Comparison of ENCODE assay signal across 24 mouse cellular contexts in the genomic region with DNA sequence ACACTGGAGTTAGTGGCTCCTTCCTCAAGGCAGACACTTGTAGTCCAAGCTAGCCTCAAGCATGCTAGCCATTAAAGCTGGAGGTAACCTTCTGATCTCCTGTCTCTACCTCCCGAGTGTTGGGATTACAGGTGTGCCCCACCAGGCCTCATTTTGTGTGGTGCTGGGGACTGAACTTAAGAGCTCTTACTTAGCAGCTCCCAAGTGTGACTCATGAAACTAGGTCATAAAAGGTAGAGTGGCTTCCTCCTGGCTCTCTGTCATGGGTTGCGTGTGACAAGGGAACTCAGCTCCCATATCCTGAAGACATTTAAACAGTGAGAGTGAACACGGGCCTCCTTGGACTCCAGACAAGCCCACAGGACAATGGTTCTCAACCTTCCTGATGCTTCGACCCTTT. TPM values are rescaled to one million over a fixed set of nuclear protein-coding genes. Genes with fewer than 3 reads are reported as not detected.
DNase-seq lines count a peak whose midpoint lies in the region; ATAC-seq and TF ChIP-seq lines count a peak whose summit lies in the region.
"Had no signal": no experiment of that assay in that cellular context is flagged by ENCODE, and none has a peak within 500 bp of the region (broad histone marks: within the 10 kb centered on the region; RNA-seq: fewer than 3 reads in every experiment).

No protein-coding gene starts in this region.

- H3K4me3 ChIP-seq in kidney, adult 2 months (ENCODE audit: insufficient read depth, low read depth, low read length), result no peak overlapping the region
- H3K4me3 ChIP-seq in intestine, embryonic 15.5 days (replicated peaks), result no peak overlapping the region
- no peak overlapping the region for H3K4me3 ChIP-seq in heart, embryonic 10.5 days
- H3K4me3 ChIP-seq: embryonic facial prominence, embryonic 10.5 days; embryonic facial prominence, embryonic 13.5 days; erythroblast, embryonic 14.5 days; forebrain, embryonic 12.5 days; forebrain, embryonic 15.5 days; heart, embryonic 13.5 days; hindbrain, embryonic 12.5 days; hindbrain, embryonic 15.5 days had no signal

- no peaks in the 10 kb centered on the region for H3K36me3 ChIP-seq in kidney, adult 2 months (ENCODE audit: control insufficient read depth, insufficient read depth, low read length)
- peaks cover 23% of the 10 kb centered on the region for H3K36me3 ChIP-seq in intestine, embryonic 15.5 days
- H3K36me3 ChIP-seq in heart, embryonic 10.5 days, result peaks cover 83% of the 10 kb centered on the region

- H3K27me3 ChIP-seq in kidney, adult 2 months (replicated peaks; ENCODE audit: control insufficient read depth, insufficient read depth, low read length), result no peaks in the 10 kb centered on the region
- H3K27me3 ChIP-seq in intestine, embryonic 15.5 days (replicated peaks), result no peaks in the 10 kb centered on the region
- H3K27me3 ChIP-seq in heart, embryonic 10.5 days (ENCODE audit: insufficient read depth, poor library complexity, severe bottlenecking), result no peaks in the 10 kb centered on the region
- H3K27me3 ChIP-seq: embryonic facial prominence, embryonic 13.5 days; forebrain, embryonic 12.5 days; forebrain, embryonic 15.5 days; heart, embryonic 13.5 days; hindbrain, embryonic 12.5 days; hindbrain, embryonic 15.5 days had no signal

- ATAC-seq in intestine, embryonic 15.5 days, result peak; percentile 71
- ATAC-seq: activated CD4-positive, CD25-positive, alpha-beta regulatory T cell, adult 4 months; forebrain, embryonic 15.5 days had no signal

- no peak for TF ChIP-seq POLR2A in kidney, adult 2 months (IDR thresholded peaks at IDR 0.05; ENCODE audit: low read depth, low read length)

- 81% methylated on average over 4 of the region's 4 CpGs for WGBS in kidney, adult 2 months
- WGBS in intestine, embryonic 15.5 days, result 76% methylated on average over 4 of the region's 4 CpGs
- 26% methylated on average over 4 of the region's 4 CpGs for WGBS in large intestine, adult 2 months
- 91% methylated on average over 4 of the region's 4 CpGs for WGBS in heart, embryonic 10.5 days

- no peak overlapping the region for H3K9ac ChIP-seq in intestine, embryonic 15.5 days
- H3K9ac ChIP-seq: embryonic facial prominence, embryonic 13.5 days; forebrain, embryonic 12.5 days; forebrain, embryonic 15.5 days; heart, embryonic 13.5 days; hindbrain, embryonic 12.5 days; hindbrain, embryonic 15.5 days had no signal

- H3K4me1 ChIP-seq in kidney, adult 2 months (ENCODE audit: control insufficient read depth, insufficient read depth, low read length), result peaks cover 13% of the 10 kb centered on the region
- no peaks in the 10 kb centered on the region for H3K4me1 ChIP-seq in intestine, embryonic 15.5 days (replicated peaks)
- H3K4me1 ChIP-seq in heart, embryonic 10.5 days, result no peaks in the 10 kb centered on the region
- H3K4me1 ChIP-seq: embryonic facial prominence, embryonic 10.5 days; embryonic facial prominence, embryonic 13.5 days; forebrain, embryonic 12.5 days; forebrain, embryonic 15.5 days; heart, embryonic 13.5 days; hindbrain, embryonic 12.5 days; hindbrain, embryonic 15.5 days had no signal

- H3K4me2 ChIP-seq in intestine, embryonic 15.5 days (replicated peaks), result no peak overlapping the region
- H3K4me2 ChIP-seq: embryonic facial prominence, embryonic 13.5 days; forebrain, embryonic 12.5 days; forebrain, embryonic 15.5 days; heart, embryonic 13.5 days; hindbrain, embryonic 12.5 days; hindbrain, embryonic 15.5 days had no signal

- no peak for DNase-seq in kidney, adult 2 months
- no peak for DNase-seq in kidney, adult 18-20 months
- DNase-seq in large intestine, adult 2 months (ENCODE audit: low read depth, low spot score), result peak; percentile 57
- no peak for DNase-seq in urinary bladder, postnatal 14 days (ENCODE audit: low spot score)
- DNase-seq in heart, embryonic 10.5 days (ENCODE audit: low spot score), result no peak
- DNase-seq: adrenal gland, adult 8-10 months; adrenal gland, postnatal 25 days; cerebellum, adult 11-12 months; cerebellum, adult 8-10 months; cerebellum, postnatal 10 days; cerebellum, postnatal 36 days; embryo, embryonic 11 days; gastrocnemius, postnatal 25 days; heart, adult 18-20 months had no signal

- no peaks in the 10 kb centered on the region for H3K9me3 ChIP-seq in intestine, embryonic 15.5 days
- H3K9me3 ChIP-seq in heart, embryonic 10.5 days, result no peaks in the 10 kb centered on the region
- H3K9me3 ChIP-seq: embryonic facial prominence, embryonic 10.5 days; embryonic facial prominence, embryonic 13.5 days; forebrain, embryonic 12.5 days; forebrain, embryonic 15.5 days; heart, embryonic 13.5 days; hindbrain, embryonic 12.5 days; hindbrain, embryonic 15.5 days had no signal

- H3K27ac ChIP-seq in kidney, adult 2 months (ENCODE audit: insufficient read depth, low read depth, low read length), result peak overlapping the region; percentile 74
- peak overlapping the region; percentile 57 for H3K27ac ChIP-seq in intestine, embryonic 15.5 days
- no peak overlapping the region for H3K27ac ChIP-seq in heart, embryonic 10.5 days
- H3K27ac ChIP-seq: embryonic facial prominence, embryonic 10.5 days; embryonic facial prominence, embryonic 13.5 days; forebrain, embryonic 12.5 days; forebrain, embryonic 15.5 days; heart, embryonic 13.5 days; hindbrain, embryonic 12.5 days; hindbrain, embryonic 15.5 days had no signal

- no peak for TF ChIP-seq CTCF in kidney, adult 2 months (conservative IDR thresholded peaks at IDR 0.05; ENCODE audit: insufficient read depth, insufficient read length, low read depth, low read length)

RNA-seq across cellular contexts. Expression of a gene that starts 26.4 kb away (rescaled TPM):
- 30.2 and 33.7 TPM in 2 replicates for polyA plus RNA-seq in kidney, adult 2 months (2012; rRNA removed)
- polyA plus RNA-seq in intestine, embryonic 15.5 days (2015; fragmentation: Nextera tagmentation; extraction: Ambion mirVana), result 42.3 and 50.9 TPM in 2 replicates
- 19.7 and 23.4 TPM in 2 replicates for polyA plus RNA-seq in large intestine, adult 2 months (2012; rRNA removed)
- polyA plus RNA-seq in heart, embryonic 10.5 days (2016; fragmentation: Nextera tagmentation; extraction: Ambion mirVana), result 22.1 and 26.2 TPM in 2 replicates

RNA-seq across cellular contexts. Expression of a gene that starts 47.9 kb away (rescaled TPM):
- polyA plus RNA-seq in kidney, adult 2 months (2012; rRNA removed), result 87.9 and 88.9 TPM in 2 replicates
- polyA plus RNA-seq in intestine, embryonic 15.5 days (2015; fragmentation: Nextera tagmentation; extraction: Ambion mirVana), result 161 and 174 TPM in 2 replicates
- 80.5 and 94.6 TPM in 2 replicates for polyA plus RNA-seq in large intestine, adult 2 months (2012; rRNA removed)
- 136 and 152 TPM in 2 replicates for polyA plus RNA-seq in heart, embryonic 10.5 days (2016; fragmentation: Nextera tagmentation; extraction: Ambion mirVana)

RNA-seq across cellular contexts. Expression of a gene that starts 53.9 kb away (rescaled TPM):
- 7.9 and 8.6 TPM in 2 replicates for polyA plus RNA-seq in kidney, adult 2 months (2012; rRNA removed)
- 4.9 and 5.4 TPM in 2 replicates for polyA plus RNA-seq in intestine, embryonic 15.5 days (2015; fragmentation: Nextera tagmentation; extraction: Ambion mirVana)
- 8.1 and 9.5 TPM in 2 replicates for polyA plus RNA-seq in large intestine, adult 2 months (2012; rRNA removed)
- polyA plus RNA-seq in heart, embryonic 10.5 days (2016; fragmentation: Nextera tagmentation; extraction: Ambion mirVana), result 5.8 and 7.4 TPM in 2 replicates
